Mouse (Mus musculus) ES-E14 (cell line): ENCODE results near the gene Gramd1b. TPM values are rescaled to one million over a fixed set of nuclear protein-coding genes. Genes with fewer than 3 reads are reported as not detected.

Experiments
- DNase-seq: peaks from one replicate; pipeline ENCODE4 v3.0.0-alpha.2; 2013; ENCODE audit warnings: low read depth, low spot score
- H3K27ac ChIP-seq: 2 replicates; pipeline ENCODE4 v1.5.1; 2012; ENCODE audit warnings: low read depth, mild to moderate bottlenecking, low read length, moderate library complexity, mixed read lengths; ENCODE audit not compliant: poor library complexity, insufficient read depth, severe bottlenecking
- H3K36me3 ChIP-seq: 2 replicates; pipeline ENCODE4 v1.6.1; 2012; ENCODE audit warnings: mild to moderate bottlenecking, low read length, moderate library complexity, mixed read lengths; ENCODE audit not compliant: control insufficient read depth, poor library complexity, insufficient read depth, severe bottlenecking
- H3K4me1 ChIP-seq, 2 experiments: fragments of 150-350 bp in 1 of 2; sonication (generic) in 1 of 2; 2 replicates each; pipeline ENCODE4 v1.6.1; 2012; ENCODE audit warnings: low read length in 2 of 2, mild to moderate bottlenecking in 1 of 2, mixed read lengths in 1 of 2; ENCODE audit not compliant: control insufficient read depth in 2 of 2, insufficient read depth in 2 of 2, poor library complexity in 1 of 2
- H3K4me3 ChIP-seq, 2 experiments: fragments of 150-350 bp in 1 of 2; sonication (generic) in 1 of 2; 2 replicates each; pipeline ENCODE4 v1.5.1; 2012; ENCODE audit warnings: low read length in 2 of 2, low read depth in 1 of 2, mild to moderate bottlenecking in 1 of 2, mixed read lengths in 1 of 2; ENCODE audit not compliant: insufficient read depth in 1 of 2, poor library complexity in 1 of 2, severe bottlenecking in 1 of 2
- H3K9ac ChIP-seq: 2 replicates; pipeline ENCODE4 v1.6.1; 2012; ENCODE audit warnings: low read depth, mild to moderate bottlenecking, low read length, mixed read lengths; ENCODE audit not compliant: poor library complexity, insufficient read depth, severe bottlenecking
- H3K9me3 ChIP-seq: fragments of 150-350 bp; sonication (generic); 2 replicates; pipeline ENCODE4 v1.6.1; 2012; ENCODE audit warnings: low read depth, mild to moderate bottlenecking, low read length; ENCODE audit not compliant: control insufficient read depth, insufficient read depth
- CHD2 ChIP-seq: IDR thresholded peaks from 2 replicates; pipeline ENCODE4 v1.6.1; 2014; ENCODE audit warnings: mild to moderate bottlenecking, low read depth, low read length, inconsistent platforms
- HCFC1 ChIP-seq: IDR thresholded peaks from 2 replicates; pipeline ENCODE4 v1.6.1; 2012; ENCODE audit warnings: low read length, inconsistent platforms, borderline replicate concordance; ENCODE audit not compliant: insufficient read depth
- MAFK ChIP-seq: IDR thresholded peaks from 2 replicates; pipeline ENCODE4 v1.6.1; 2014; ENCODE audit warnings: mild to moderate bottlenecking, low read depth, low read length, inconsistent platforms; ENCODE audit not compliant: insufficient read depth
- ZC3H11A ChIP-seq: IDR thresholded peaks from 2 replicates; pipeline ENCODE4 v1.6.1; 2012; ENCODE audit warnings: low read depth, mild to moderate bottlenecking, inconsistent platforms, low read length, borderline replicate concordance
- ZNF384 ChIP-seq: IDR thresholded peaks from 2 replicates; pipeline ENCODE4 v1.6.1; 2012; ENCODE audit warnings: low read depth, low read length, inconsistent platforms
- in situ Hi-C, 2 experiments: fragments of 600-800 bp; cut with MboI; formaldehyde crosslinking; loops; one replicate each; pipeline ENCODE4 v1.15.1; 2025; ENCODE audit warnings: low sequenced_read_pairs in 2 of 2, inconsistent platforms in 1 of 2; ENCODE audit not compliant: unreplicated experiment in 2 of 2
- total RNA-seq: library from RNA; depleted of rRNA; stranded (reverse); fragments of 300-350 nt; gene quantifications from 2 replicates; pipeline ENCODE4 v1.2.3, GENCODE M21; 2012; rRNA removed

Gene Gramd1b
- total RNA-seq, 1 experiment, result 24.1 TPM

GRCm38 (mm10) chr9:40246702-40247101 lies 284.5 kb downstream of the Gramd1b start:
- Histone ChIP-seq H3K4me3 (no peak overlapping the region), H3K27ac (no peak overlapping the region), H3K9ac (no peak overlapping the region), H3K4me1 (peaks cover 0 to 5% of the 10 kb centered on the region in 2 experiments; a peak in 2 of 4 replicates), H3K36me3 (no peaks in the 10 kb centered on the region), H3K9me3 (no peaks in the 10 kb centered on the region)
- in situ Hi-C loops, result no loop called here
- DNase-seq, result no peak
- TF ChIP-seq ZC3H11A (no peak), MAFK (no peak), CHD2 (no peak), ZNF384 (no peak), HCFC1 (no peak)

DNA sequence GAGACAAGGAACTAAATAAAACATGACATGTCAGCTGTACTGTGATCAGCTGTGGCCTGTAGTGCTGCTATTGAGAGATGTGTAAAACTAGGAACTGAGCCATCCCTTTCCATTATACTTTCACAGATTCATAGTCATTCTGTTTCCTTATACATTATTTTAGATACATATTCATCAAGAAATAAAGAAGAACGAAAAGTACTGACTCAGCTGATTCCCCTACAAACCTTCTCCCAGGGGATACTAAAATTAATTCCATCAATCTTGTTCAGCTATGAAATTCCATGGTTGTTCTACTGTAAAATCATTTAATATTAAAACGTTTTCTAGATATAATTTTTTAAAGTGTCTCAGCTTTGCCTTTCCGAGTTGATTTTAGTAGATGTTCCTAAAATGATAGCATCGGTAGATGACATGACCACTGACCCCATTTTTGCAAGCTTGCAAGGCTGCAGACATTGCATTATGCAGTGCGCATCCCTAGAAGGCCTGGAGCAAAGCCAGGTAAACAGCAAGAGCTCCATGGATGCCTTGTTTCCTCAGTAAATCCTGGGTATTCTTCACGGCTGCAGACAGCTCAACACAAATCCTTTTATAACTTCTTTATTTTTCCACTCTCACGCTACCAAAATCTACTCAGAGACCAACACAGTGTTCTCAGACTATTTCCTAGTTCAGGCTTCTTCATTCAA lies 285.1 kb downstream of the Gramd1b start:
- Histone ChIP-seq H3K9ac (no peak overlapping the region), H3K27ac (no peak overlapping the region), H3K4me1 (peaks cover 0 to 5% of the 10 kb centered on the region in 2 experiments; a peak in 2 of 4 replicates), H3K36me3 (no peaks in the 10 kb centered on the region), H3K9me3 (no peaks in the 10 kb centered on the region), H3K4me3 (no peak overlapping the region)
- no peak for DNase-seq
- TF ChIP-seq ZC3H11A (no peak), MAFK (peak; percentile 62), ZNF384 (no peak)
- in situ Hi-C loops, result no loop called here

GRCm38 (mm10) chr9:40245466-40245865 lies 285.7 kb downstream of the Gramd1b start:
- TF ChIP-seq HCFC1 (no peak), MAFK (no peak), ZC3H11A (no peak), CHD2 (no peak), ZNF384 (no peak)
- in situ Hi-C loops, result no loop called here

More at GRCm38 (mm10) chr9:40245466-40245865, 285.7 kb downstream of the Gramd1b start:
- Histone ChIP-seq H3K9me3 (no peaks in the 10 kb centered on the region), H3K4me1 (peaks cover 0 to 5% of the 10 kb centered on the region in 2 experiments; a peak in 2 of 4 replicates), H3K4me3 (no peak overlapping the region), H3K27ac (no peak overlapping the region), H3K9ac (no peak overlapping the region), H3K36me3 (no peaks in the 10 kb centered on the region)
- DNase-seq, result no peak

Other genes starting within 250 kb of the Gramd1b start
- gene Gm21915, start 139.2 kb upstream of the Gramd1b start, total RNA-seq, result 0.71 TPM in 1 of 2 replicates, not detected in the other
- 1.7 and 2.3 TPM in 2 replicates for gene Clmp, start 154.6 kb upstream of the Gramd1b start, total RNA-seq